In genomic region chr6:123137766-123138526, GRCm38 (mm10) we compare ENCODE assay signal across 37 mouse cellular contexts. TPM values are rescaled to one million over a fixed set of nuclear protein-coding genes. Genes with fewer than 3 reads are reported as not detected.
"Had no signal": no experiment of that assay in that cellular context is flagged by ENCODE, and none has a peak within 500 bp of the region (broad histone marks: within the 10 kb centered on the region; RNA-seq: fewer than 3 reads in every experiment).

No protein-coding gene starts in this region.

RNA-seq across cellular contexts. Expression of gene Clec4a2, which starts 31.7 kb away (rescaled TPM):
- polyA plus RNA-seq: inflammation-experienced regulatory T-cells, adult 6 months had no signal

RNA-seq across cellular contexts. Expression of gene Clec4b2, which starts 34.7 kb away (rescaled TPM):
- total RNA-seq: heart, postnatal 10 days; heart, postnatal 25 days; heart, postnatal 36 days; heart, postnatal 4 days; hindbrain, postnatal 0 days; layer of hippocampus, adult 18-20 months; layer of hippocampus, adult 2 months; layer of hippocampus, postnatal 10 days; layer of hippocampus, postnatal 14 days; layer of hippocampus, postnatal 25 days; layer of hippocampus, postnatal 36 days; left cerebral cortex, adult 18-20 months; left cerebral cortex, adult 2 months; left cerebral cortex, adult 8-10 months had no signal
- polyA plus RNA-seq: heart, embryonic 13.5 days; heart, embryonic 14.5 days; heart, embryonic 15.5 days; heart, embryonic 16.5 days; heart, postnatal 0 days; hindbrain, embryonic 10.5 days; hindbrain, embryonic 11.5 days; hindbrain, embryonic 12.5 days; hindbrain, embryonic 13.5 days; hindbrain, embryonic 14.5 days; hindbrain, embryonic 15.5 days; hindbrain, embryonic 16.5 days; hindbrain, postnatal 0 days; inflammation-experienced regulatory T-cells, adult 6 months; intestine, embryonic 14.5 days; intestine, embryonic 15.5 days; intestine, embryonic 16.5 days; intestine, postnatal 0 days; kidney, adult 2 months; kidney, embryonic 14.5 days; kidney, embryonic 15.5 days; kidney, embryonic 16.5 days; kidney, postnatal 0 days; large intestine, adult 2 months had no signal
